Mouse (Mus musculus) hindbrain, embryonic 10.5 days (tissue): ENCODE data around the gene Olfr1025-ps1. TPM values are rescaled to one million over a fixed set of nuclear protein-coding genes. Genes with fewer than 3 reads are reported as not detected.

Experiments used
- DNase-seq: peaks from one replicate; pipeline ENCODE4 v3.0.0-alpha.2; 2017; ENCODE audit warnings: low spot score
- H3K27ac ChIP-seq: fragments of 300-500 bp; sonication (generic); 2 replicates; pipeline ENCODE4 v1.5.1; 2016; ENCODE audit warnings: mild to moderate bottlenecking, moderate library complexity
- H3K27me3 ChIP-seq: fragments of 300-500 bp; sonication (generic); 2 replicates; pipeline ENCODE4 v1.6.1; 2016; ENCODE audit warnings: mild to moderate bottlenecking; ENCODE audit not compliant: poor library complexity, insufficient read depth, severe bottlenecking
- H3K36me3 ChIP-seq: fragments of 300-500 bp; sonication (generic); 2 replicates; pipeline ENCODE4 v1.6.1; 2016; ENCODE audit warnings: mild to moderate bottlenecking, moderate library complexity
- H3K4me1 ChIP-seq: fragments of 300-500 bp; sonication (generic); replicated peaks from 2 replicates; pipeline ENCODE4 v1.6.1; 2016; ENCODE audit warnings: mild to moderate bottlenecking
- H3K4me3 ChIP-seq: fragments of 300-500 bp; sonication (generic); 2 replicates; pipeline ENCODE4 v1.5.1; 2016; ENCODE audit warnings: mild to moderate bottlenecking, moderate library complexity
- H3K9me3 ChIP-seq: fragments of 300-500 bp; sonication (generic); 2 replicates; pipeline ENCODE4 v1.6.1; 2016; ENCODE audit warnings: mild to moderate bottlenecking, moderate library complexity
- WGBS: fragments of 180-500 bp; shearing (Covaris S2); methylation state at CpG from one replicate; pipeline ENCODE4 v1.1.7; 2016; 5-methylcytosine and 5-hydroxymethylcytosine counted together
- polyA plus RNA-seq: library from polyadenylated mRNA; unstranded; fragments of >200 nt; fragmentation: Nextera tagmentation; extraction: Ambion mirVana; gene quantifications from 2 replicates; pipeline ENCODE4 v1.2.1, GENCODE M21; 2016

The Olfr1025-ps1 gene
- not detected in 2 replicates for polyA plus RNA-seq

DNA sequence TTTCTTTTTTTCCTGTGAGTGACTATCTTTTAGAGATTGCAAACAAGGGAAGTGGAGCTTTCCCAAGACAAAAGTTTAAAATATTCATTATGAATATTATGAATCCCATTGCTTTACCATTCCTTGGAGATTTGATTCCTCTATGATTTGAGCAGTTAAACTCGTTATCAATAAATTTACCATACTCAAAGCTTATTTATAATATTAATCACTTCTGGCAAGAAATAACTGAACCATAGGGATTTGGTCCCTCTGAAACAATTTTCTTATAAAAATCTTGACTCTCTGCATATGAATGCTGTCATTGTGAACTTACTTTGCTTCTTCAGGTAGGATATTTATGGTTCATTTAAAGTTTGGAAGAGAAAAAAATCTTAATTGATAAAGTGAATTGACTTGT lies at the start of gene Olfr1025-ps1:
TSS of gene Olfr1025-ps1 (plus strand) at position 301 of the 400 bp plus-strand sequence.
- 69% methylated on average over 1 of the region's 1 CpGs for WGBS
- H3K4me1 ChIP-seq: no peaks in the 10 kb centered on the region
- no peak for DNase-seq

GRCm38 (mm10) chr2:85868294-85868693 lies 46.7 kb upstream of the Olfr1025-ps1 start, which contains the start of gene Olfr1022:
TSS of gene Olfr1022 (plus strand) at chr2:85868594.
- WGBS: 66% methylated on average over 2 of the region's 2 CpGs
- Histone ChIP-seq H3K27me3 (no peaks in the 10 kb centered on the region), H3K36me3 (no peaks in the 10 kb centered on the region), H3K27ac (no peak within 1 kb of the TSS), H3K4me1 (no peaks in the 10 kb centered on the region), H3K4me3 (no peak within 1 kb of the TSS), H3K9me3 (no peaks in the 10 kb centered on the region)
- no peak for DNase-seq

More for the DNA sequence above, at the start of gene Olfr1025-ps1:
- Histone ChIP-seq H3K27ac (no peak within 1 kb of the TSS), H3K9me3 (no peaks in the 10 kb centered on the region), H3K4me3 (no peak within 1 kb of the TSS), H3K36me3 (no peaks in the 10 kb centered on the region), H3K27me3 (no peaks in the 10 kb centered on the region)

DNA sequence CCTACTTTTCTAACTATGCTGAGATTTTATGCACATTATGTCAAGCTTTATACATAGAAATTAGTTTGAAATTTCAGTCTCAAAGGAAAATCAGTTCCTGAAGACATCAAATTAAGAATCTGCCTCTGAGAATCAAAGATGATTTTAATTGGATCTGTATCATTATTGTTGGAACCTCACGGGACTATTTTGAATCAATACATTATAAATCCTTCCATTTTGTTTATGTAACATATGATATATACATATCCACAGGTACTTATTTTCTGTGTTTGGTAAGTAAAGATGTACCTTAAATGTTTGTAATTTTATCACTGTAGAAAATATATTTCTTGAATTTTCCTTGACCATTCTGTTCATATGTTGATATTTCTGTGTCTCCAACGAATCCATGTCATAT lies 29.7 kb upstream of the Olfr1025-ps1 start, which contains the start of gene Olfr1023:
TSS of gene Olfr1023 (plus strand) at position 301 of the 400 bp plus-strand sequence.
- WGBS: 79% methylated on average over 2 of the region's 2 CpGs
- H3K27me3 ChIP-seq: no peaks in the 10 kb centered on the region
- no peak for DNase-seq
- H3K27ac ChIP-seq: no peak within 1 kb of the TSS
- H3K4me3 ChIP-seq: no peak within 1 kb of the TSS
- no peaks in the 10 kb centered on the region for H3K4me1 ChIP-seq
- H3K36me3 ChIP-seq: no peaks in the 10 kb centered on the region
- H3K9me3 ChIP-seq: no peaks in the 10 kb centered on the region

- H3K36me3 ChIP-seq: no peaks in the 10 kb centered on the region
Observed at GRCm38 (mm10) chr2:85904952-85905351, 10.0 kb upstream of the Olfr1025-ps1 start, which contains the start of gene Olfr1024. TSS of gene Olfr1024 (minus strand) at chr2:85905052.

GRCm38 (mm10) chr2:85913197-85913596 lies 1.8 kb upstream of the Olfr1025-ps1 start:
- H3K36me3 ChIP-seq: no peaks in the 10 kb centered on the region
- no peak overlapping the region for H3K4me3 ChIP-seq
- H3K9me3 ChIP-seq: no peaks in the 10 kb centered on the region
- no peaks in the 10 kb centered on the region for H3K27me3 ChIP-seq
- DNase-seq: no peak
- H3K4me1 ChIP-seq: no peaks in the 10 kb centered on the region
- no peak overlapping the region for H3K27ac ChIP-seq

More at GRCm38 (mm10) chr2:85904952-85905351, 10.0 kb upstream of the Olfr1025-ps1 start, which contains the start of gene Olfr1024:
- no peak within 1 kb of the TSS for H3K4me3 ChIP-seq
- no peaks in the 10 kb centered on the region; the same call in 1 of the 2 replicates for H3K9me3 ChIP-seq
- no peaks in the 10 kb centered on the region for H3K4me1 ChIP-seq
- no peak for DNase-seq
- H3K27ac ChIP-seq: no peak within 1 kb of the TSS
- no peaks in the 10 kb centered on the region for H3K27me3 ChIP-seq
- 89% methylated on average over 3 of the region's 3 CpGs for WGBS

- 90% methylated on average over 3 of the region's 3 CpGs for WGBS
Observed at GRCm38 (mm10) chr2:85921258-85921657, 6.3 kb downstream of the Olfr1025-ps1 start, which contains the start of gene Olfr1026. TSS of gene Olfr1026 (plus strand) at chr2:85921558.

GRCm38 (mm10) chr2:85950137-85950536 lies 35.1 kb downstream of the Olfr1025-ps1 start, which contains the start of gene Olfr1028:
TSS of gene Olfr1028 (plus strand) at chr2:85950437.
- Histone ChIP-seq H3K27ac (no peak within 1 kb of the TSS), H3K4me1 (no peaks in the 10 kb centered on the region), H3K27me3 (no peaks in the 10 kb centered on the region), H3K36me3 (no peaks in the 10 kb centered on the region), H3K9me3 (no peaks in the 10 kb centered on the region), H3K4me3 (no peak within 1 kb of the TSS)
- 85% methylated on average over 1 of the region's 1 CpGs for WGBS
- DNase-seq: no peak

More at GRCm38 (mm10) chr2:85921258-85921657, 6.3 kb downstream of the Olfr1025-ps1 start, which contains the start of gene Olfr1026:
- Histone ChIP-seq H3K27me3 (no peaks in the 10 kb centered on the region), H3K27ac (no peak within 1 kb of the TSS), H3K9me3 (no peaks in the 10 kb centered on the region), H3K4me3 (no peak within 1 kb of the TSS), H3K4me1 (no peaks in the 10 kb centered on the region), H3K36me3 (no peaks in the 10 kb centered on the region)
- DNase-seq: no peak

Other genes with a start within 250 kb of the Olfr1025-ps1 start
- gene Olfr1006, start 236.4 kb upstream of the Olfr1025-ps1 start, polyA plus RNA-seq: not detected in 2 replicates
- gene Olfr1008, start 225.8 kb upstream of the Olfr1025-ps1 start, polyA plus RNA-seq: not detected in 2 replicates
- gene Olfr1009, start 199.8 kb upstream of the Olfr1025-ps1 start, polyA plus RNA-seq: not detected in 2 replicates
- gene Olfr1012, start 152.4 kb upstream of the Olfr1025-ps1 start, polyA plus RNA-seq: not detected in 2 replicates
- gene Olfr1013, start 148.1 kb upstream of the Olfr1025-ps1 start, polyA plus RNA-seq: not detected in 2 replicates
- not detected in 2 replicates for gene Olfr1014, start 142.5 kb upstream of the Olfr1025-ps1 start, polyA plus RNA-seq
- gene Olfr1015, start 133.2 kb upstream of the Olfr1025-ps1 start, polyA plus RNA-seq: not detected in 2 replicates
- not detected in 2 replicates for gene Olfr1016, start 112.6 kb upstream of the Olfr1025-ps1 start, polyA plus RNA-seq
- not detected in 2 replicates for gene Olfr1018, start 96.7 kb upstream of the Olfr1025-ps1 start, polyA plus RNA-seq
- not detected in 2 replicates for gene Olfr1019, start 69.7 kb upstream of the Olfr1025-ps1 start, polyA plus RNA-seq
- gene Olfr1020, start 68.2 kb upstream of the Olfr1025-ps1 start, polyA plus RNA-seq: not detected in 2 replicates
- not detected in 2 replicates for gene Olfr1022, start 46.6 kb upstream of the Olfr1025-ps1 start, polyA plus RNA-seq
- gene Olfr1023, start 29.6 kb upstream of the Olfr1025-ps1 start, polyA plus RNA-seq: not detected in 2 replicates
- not detected in 2 replicates for gene Olfr1024, start 10.1 kb upstream of the Olfr1025-ps1 start, polyA plus RNA-seq
- not detected in 2 replicates for gene Olfr1026, start 6.4 kb downstream of the Olfr1025-ps1 start, polyA plus RNA-seq
- not detected in 2 replicates for gene Olfr1028, start 35.2 kb downstream of the Olfr1025-ps1 start, polyA plus RNA-seq
- not detected in 2 replicates for gene Olfr1029, start 58.7 kb downstream of the Olfr1025-ps1 start, polyA plus RNA-seq
- gene Olfr1030, start 64.1 kb downstream of the Olfr1025-ps1 start, polyA plus RNA-seq: not detected in 2 replicates
- not detected in 2 replicates for gene Olfr1031, start 75.1 kb downstream of the Olfr1025-ps1 start, polyA plus RNA-seq
- gene Olfr1032, start 90.3 kb downstream of the Olfr1025-ps1 start, polyA plus RNA-seq: not detected in 2 replicates
- not detected in 2 replicates for gene Olfr1033, start 105.4 kb downstream of the Olfr1025-ps1 start, polyA plus RNA-seq
- gene Olfr1034, start 130.7 kb downstream of the Olfr1025-ps1 start, polyA plus RNA-seq: not detected in 2 replicates
- not detected in 2 replicates for gene Olfr1036, start 158.8 kb downstream of the Olfr1025-ps1 start, polyA plus RNA-seq
- not detected in 2 replicates for gene Olfr1037, start 172.2 kb downstream of the Olfr1025-ps1 start, polyA plus RNA-seq
- not detected in 2 replicates for gene Olfr1039, start 220.7 kb downstream of the Olfr1025-ps1 start, polyA plus RNA-seq
- not detected in 2 replicates for gene Olfr1040, start 231.5 kb downstream of the Olfr1025-ps1 start, polyA plus RNA-seq
- not detected in 2 replicates for gene Olfr1042, start 246.6 kb downstream of the Olfr1025-ps1 start, polyA plus RNA-seq